Mouse (Mus musculus) cerebellum, postnatal 4 days (tissue): ENCODE results near the gene Gm37419.
A peak's percentile ranks its signal among the peaks of the same experiment; 100 is the strongest.

Experiments
- DNase-seq, 2 experiments: peaks; one replicate each; pipeline ENCODE4 v3.0.0; 2022; ENCODE audit warnings: low spot score in 2 of 2, mixed read lengths in 1 of 2

Gm37419 gene

GRCm38 (mm10) chr16:23980201-23980870 lies 7.9 kb upstream of the Gm37419 start:
- DNase-seq, result no peak

GRCm38 (mm10) chr16:23980991-23981720 lies 7.1 kb upstream of the Gm37419 start:
- no peak for DNase-seq

- DNase-seq, result peak; percentile 29 to 70
These were observed 6.1 kb upstream of the Gm37419 start for GRCm38 (mm10) chr16:23981925-23982851.

GRCm38 (mm10) chr16:23982891-23983588 lies 5.2 kb upstream of the Gm37419 start:
- peak; percentile 74 to 91 for DNase-seq

- peak; percentile 87 to 93 for DNase-seq
These were observed 4.1 kb upstream of the Gm37419 start for GRCm38 (mm10) chr16:23984183-23984582.

GRCm38 (mm10) chr16:23984760-23985466 lies 3.4 kb upstream of the Gm37419 start:
- peak; percentile 24 to 30 for DNase-seq

- no peak for DNase-seq
These were observed 2.8 kb upstream of the Gm37419 start for GRCm38 (mm10) chr16:23985467-23985861.

GRCm38 (mm10) chr16:23986176-23986575 lies 2.1 kb upstream of the Gm37419 start:
- no peak for DNase-seq

- no peak for DNase-seq
These were observed 1.4 kb upstream of the Gm37419 start for GRCm38 (mm10) chr16:23986871-23987270.

- DNase-seq, result peak in 1 of 2 experiments; percentile 51
These were observed 733 bp upstream of the Gm37419 start for GRCm38 (mm10) chr16:23987341-23988156.

GRCm38 (mm10) chr16:23988157-23988465 lies 171 bp upstream of the Gm37419 start:
- DNase-seq, result no peak

- no peak for DNase-seq
These were observed 1.2 kb downstream of the Gm37419 start for GRCm38 (mm10) chr16:23989209-23990160.

GRCm38 (mm10) chr16:23990161-23990970 lies 2.1 kb downstream of the Gm37419 start:
- DNase-seq, result no peak

GRCm38 (mm10) chr16:23991170-23991569 lies 2.9 kb downstream of the Gm37419 start:
- DNase-seq, result peak; percentile 87 to 91

GRCm38 (mm10) chr16:23991846-23992580 lies 3.7 kb downstream of the Gm37419 start:
- DNase-seq, result no peak

- DNase-seq, result no peak
These were observed 5.4 kb downstream of the Gm37419 start for GRCm38 (mm10) chr16:23993351-23994321.
